Mouse (Mus musculus) intestine, postnatal 0 days (tissue): ENCODE results near the gene Ttc21a. TPM values are rescaled to one million over a fixed set of nuclear protein-coding genes. Genes with fewer than 3 reads are reported as not detected.
"Not testable (repeated sequence)": the region's sequence is repeated elsewhere in the genome, so short reads cannot be mapped to it uniquely, and the experiment has no call there.

Experiments
- ATAC-seq: fragments of 200-750 bp; cut with Nextera tagmentation; 2 replicates; pipeline ENCODE4 v1.8.0; 2017; ENCODE audit warnings: mild to moderate bottlenecking, moderate TSS enrichment, moderate library complexity
- H3K27ac ChIP-seq: fragments of 300-500 bp; sonication (generic); 2 replicates; pipeline ENCODE4 v1.5.1; 2014; ENCODE audit warnings: mild to moderate bottlenecking, low read depth, low read length, moderate library complexity
- H3K27me3 ChIP-seq: fragments of 300-500 bp; sonication (generic); replicated peaks from 2 replicates; pipeline ENCODE4 v1.6.1; 2014; ENCODE audit warnings: low read length, mixed read lengths; ENCODE audit not compliant: control insufficient read depth, insufficient read depth
- H3K36me3 ChIP-seq: fragments of 300-500 bp; sonication (generic); 2 replicates; pipeline ENCODE4 v1.6.1; 2014; ENCODE audit warnings: mild to moderate bottlenecking, moderate library complexity; ENCODE audit not compliant: control insufficient read depth, insufficient read depth
- H3K4me1 ChIP-seq: fragments of 300-500 bp; sonication (generic); replicated peaks from 2 replicates; pipeline ENCODE4 v1.6.1; 2014; ENCODE audit warnings: antibody characterized with exemption, low read length, mixed read lengths; ENCODE audit not compliant: control insufficient read depth, insufficient read depth
- H3K4me2 ChIP-seq: fragments of 300-500 bp; sonication (generic); replicated peaks from 2 replicates; pipeline ENCODE4 v1.6.1; 2014; ENCODE audit warnings: low read depth, mild to moderate bottlenecking, moderate library complexity
- H3K4me3 ChIP-seq: fragments of 300-500 bp; sonication (generic); 2 replicates; pipeline ENCODE4 v1.5.1; 2014; ENCODE audit warnings: low read depth, low read length
- H3K9ac ChIP-seq: fragments of 300-500 bp; sonication (generic); 2 replicates; pipeline ENCODE4 v1.6.1; 2014; ENCODE audit warnings: mild to moderate bottlenecking, low read depth, low read length
- H3K9me3 ChIP-seq: fragments of 300-500 bp; sonication (generic); 2 replicates; pipeline ENCODE4 v1.6.1; 2016; ENCODE audit warnings: mixed run types; ENCODE audit not compliant: control insufficient read depth
- CTCF ChIP-seq: sonication (generic); IDR thresholded peaks from 2 replicates; pipeline ENCODE4 v1.5.1; 2016; ENCODE audit warnings: low read depth, mild to moderate bottlenecking, control low read depth, antibody characterized with exemption, moderate library complexity
- WGBS: fragments of 180-500 bp; shearing (Covaris S2); extraction: QIAGEN DNeasy Blood & Tissue Kit; methylation state at CpG from one replicate; pipeline ENCODE4 v1.1.7; 2014; 5-methylcytosine and 5-hydroxymethylcytosine counted together
- polyA plus RNA-seq: library from polyadenylated mRNA; unstranded; fragments of >200 nt; fragmentation: Nextera tagmentation; extraction: Ambion mirVana; gene quantifications from 2 replicates; pipeline ENCODE4 v1.2.1, GENCODE M21; 2015

The Ttc21a gene
- polyA plus RNA-seq, 1 experiment from 2014 or later: not detected

- Histone ChIP-seq H3K36me3 (no peaks in the 10 kb centered on the region), H3K9me3 (0 out of 2 replicates have a peak, but pooled peaks cover 2% of the 10 kb centered on the region), H3K4me3 (no peak overlapping the region), H3K4me2 (no peak overlapping the region), H3K27me3 (no peaks in the 10 kb centered on the region), H3K4me1 (no peaks in the 10 kb centered on the region; the same call in none of the 2 replicates), H3K9ac (no peak overlapping the region), H3K27ac (no peak overlapping the region)
- ATAC-seq: no peak
- TF ChIP-seq CTCF: no peak
- WGBS: 45% methylated on average over 3 of the region's 3 CpGs
Measured at GRCm38 (mm10) chr9:120005936-120006335, 68.5 kb downstream of the Ttc21a start.

- 97% methylated on average over 1 of the region's 1 CpGs for WGBS
- Histone ChIP-seq H3K27ac (no peak overlapping the region), H3K27me3 (no peaks in the 10 kb centered on the region; the same call in 1 of the 2 replicates), H3K4me1 (no peaks in the 10 kb centered on the region), H3K9ac (no peak overlapping the region), H3K36me3 (no peaks in the 10 kb centered on the region), H3K4me2 (no peak overlapping the region), H3K4me3 (no peak overlapping the region), H3K9me3 (0 out of 2 replicates have a peak, but pooled peaks cover 2% of the 10 kb centered on the region)
- no peak for ATAC-seq
- no peak; the same call in 1 of the 2 replicates for TF ChIP-seq CTCF
Measured at GRCm38 (mm10) chr9:120007833-120008232, 70.4 kb downstream of the Ttc21a start.

GRCm38 (mm10) chr9:120009226-120009841 lies 71.9 kb downstream of the Ttc21a start:
- no peaks in the 10 kb centered on the region; the same call in 1 of the 2 replicates for H3K27me3 ChIP-seq
- H3K9me3 ChIP-seq: 0 out of 2 replicates have a peak, but pooled peaks cover 2% of the 10 kb centered on the region
- no peak for ATAC-seq
- TF ChIP-seq CTCF: no peak
- WGBS: 55% methylated on average over 7 of the region's 7 CpGs
- H3K27ac ChIP-seq: no peak overlapping the region
- H3K4me2 ChIP-seq: no peak overlapping the region
- no peak overlapping the region for H3K9ac ChIP-seq
- no peaks in the 10 kb centered on the region for H3K4me1 ChIP-seq
- H3K36me3 ChIP-seq: no peaks in the 10 kb centered on the region
- H3K4me3 ChIP-seq: no peak overlapping the region

GRCm38 (mm10) chr9:120009871-120010270 lies 72.5 kb downstream of the Ttc21a start:
- Histone ChIP-seq H3K4me2 (no peak overlapping the region), H3K9ac (no peak overlapping the region), H3K27ac (no peak overlapping the region), H3K9me3 (0 out of 2 replicates have a peak, but pooled peaks cover 2% of the 10 kb centered on the region), H3K4me3 (no peak overlapping the region), H3K27me3 (no peaks in the 10 kb centered on the region; the same call in 1 of the 2 replicates), H3K4me1 (no peaks in the 10 kb centered on the region), H3K36me3 (no peaks in the 10 kb centered on the region)
- TF ChIP-seq CTCF: no peak
- no peak for ATAC-seq
- WGBS: 83% methylated on average over 3 of the region's 3 CpGs

- H3K27ac ChIP-seq: peak overlapping the region; percentile 41
- 0 out of 2 replicates have a peak, but pooled peaks cover 2% of the 10 kb centered on the region for H3K9me3 ChIP-seq
- peak overlapping the region; percentile 22; the same call in 1 of the 2 replicates for H3K9ac ChIP-seq
- TF ChIP-seq CTCF: peak; percentile 18; the same call in 1 of the 2 replicates
- peak overlapping the region; percentile 70 for H3K4me2 ChIP-seq
- 2% methylated on average over 59 of the region's 60 CpGs for WGBS
- H3K27me3 ChIP-seq: no peaks in the 10 kb centered on the region; the same call in 1 of the 2 replicates
- no peaks in the 10 kb centered on the region for H3K4me1 ChIP-seq
- ATAC-seq: peak; percentile 97
- peak overlapping the region; percentile 33 for H3K4me3 ChIP-seq
- H3K36me3 ChIP-seq: no peaks in the 10 kb centered on the region
Measured at GRCm38 (mm10) chr9:120010781-120011511, 73.5 kb downstream of the Ttc21a start.

GRCm38 (mm10) chr9:120011533-120011932 lies 74.1 kb downstream of the Ttc21a start:
- ATAC-seq: peak; percentile 46
- H3K27ac ChIP-seq: peak overlapping the region; percentile 41; the same call in 1 of the 2 replicates
- TF ChIP-seq CTCF: peak; percentile 82

GRCm38 (mm10) chr9:120012161-120012560 lies 74.8 kb downstream of the Ttc21a start:
- WGBS: 82% methylated on average over 6 of the region's 6 CpGs
- ATAC-seq, H3K9me3 ChIP-seq, H3K36me3 ChIP-seq, H3K27ac ChIP-seq, H3K9ac ChIP-seq, H3K4me3 ChIP-seq, H3K27me3 ChIP-seq, H3K4me2 ChIP-seq, H3K4me1 ChIP-seq: not testable (repeated sequence)

More at GRCm38 (mm10) chr9:120011533-120011932, 74.1 kb downstream of the Ttc21a start:
- Histone ChIP-seq H3K27me3 (no peaks in the 10 kb centered on the region; the same call in 1 of the 2 replicates), H3K9me3 (0 out of 2 replicates have a peak, but pooled peaks cover 2% of the 10 kb centered on the region), H3K4me1 (no peaks in the 10 kb centered on the region), H3K4me2 (peak overlapping the region; percentile 70), H3K36me3 (no peaks in the 10 kb centered on the region), H3K4me3 (peak overlapping the region; percentile 33), H3K9ac (no peak overlapping the region)
- 1% methylated on average over 10 of the region's 10 CpGs for WGBS
